Mouse (Mus musculus): ENCODE data around the gene Olfr17. TPM values are rescaled to one million over a fixed set of nuclear protein-coding genes. Genes with fewer than 3 reads are reported as not detected.
"Not testable (repeated sequence)": the region's sequence is repeated elsewhere in the genome, so short reads cannot be mapped to it uniquely, and the experiment has no call there.

Olfr17 gene
- not detected in 2 replicates for polyA plus RNA-seq (2016; fragmentation: Nextera tagmentation; extraction: Ambion mirVana)

DNA sequence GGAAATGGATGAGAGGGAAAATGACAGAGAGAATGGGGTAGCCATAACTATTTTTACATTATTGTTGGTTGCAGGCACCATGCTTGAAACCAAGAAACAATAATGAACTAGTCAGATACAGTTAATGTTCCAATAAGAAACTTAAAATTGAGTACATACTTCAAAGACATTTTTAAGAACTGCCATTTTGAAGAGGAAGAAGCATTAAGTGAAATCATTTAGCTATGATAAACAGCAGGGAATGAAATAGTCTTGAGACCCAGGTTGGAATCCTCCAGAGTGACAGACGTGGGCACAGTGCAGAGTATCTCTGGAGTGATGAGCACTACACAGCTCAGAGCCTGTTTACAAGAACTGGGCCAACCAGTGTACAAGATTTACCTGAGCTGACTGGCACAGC, at the start of gene Olfr17:
Gene Olfr17, plus strand, starts transcription at position 301 of the 400 bp plus-strand sequence.
- no peak for ATAC-seq (ENCODE audit: low FRiP score)
- 72% methylated on average over 1 of the region's 1 CpGs for WGBS
- H3K27ac ChIP-seq: no peak within 1 kb of the TSS

DNA sequence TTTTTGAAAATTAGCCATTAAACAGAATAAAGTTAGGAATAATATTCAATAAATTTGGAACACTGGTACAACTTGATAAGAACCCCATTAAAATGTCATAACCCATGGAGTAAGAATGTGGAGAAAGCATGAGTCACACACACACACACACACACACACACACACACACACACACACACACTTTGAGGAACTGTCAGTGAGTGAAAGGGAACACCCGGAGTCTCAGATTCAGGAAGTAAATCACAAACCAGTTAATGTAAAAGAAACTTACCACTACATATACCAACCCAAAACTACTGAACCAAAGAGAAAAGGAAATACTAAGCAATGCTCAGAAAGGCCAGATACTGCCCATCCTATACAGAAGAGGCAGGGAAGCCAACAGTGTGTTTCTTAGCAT, 48.6 kb upstream of the Olfr17 start:
- H3K9me3 ChIP-seq (replicated peaks): no peaks in the 10 kb centered on the region
- ATAC-seq (ENCODE audit: low FRiP score): no peak
- H3K27me3 ChIP-seq: no peaks in the 10 kb centered on the region
- H3K9ac ChIP-seq: no peak overlapping the region
- WGBS: 94% methylated on average over 1 of the region's 1 CpGs
- no peaks in the 10 kb centered on the region for H3K36me3 ChIP-seq
- no peak overlapping the region for H3K4me3 ChIP-seq
- no peak overlapping the region for H3K27ac ChIP-seq
- H3K4me2 ChIP-seq (replicated peaks): no peak overlapping the region
- H3K4me1 ChIP-seq: no peaks in the 10 kb centered on the region

More for the DNA sequence above, at the start of gene Olfr17:
- H3K9ac ChIP-seq: no peak within 1 kb of the TSS
- no peaks in the 10 kb centered on the region for H3K9me3 ChIP-seq (replicated peaks)
- no peaks in the 10 kb centered on the region for H3K36me3 ChIP-seq
- no peaks in the 10 kb centered on the region for H3K4me1 ChIP-seq
- H3K4me2 ChIP-seq (replicated peaks): no peak within 1 kb of the TSS
- H3K27me3 ChIP-seq: no peaks in the 10 kb centered on the region
- no peak within 1 kb of the TSS for H3K4me3 ChIP-seq

DNA sequence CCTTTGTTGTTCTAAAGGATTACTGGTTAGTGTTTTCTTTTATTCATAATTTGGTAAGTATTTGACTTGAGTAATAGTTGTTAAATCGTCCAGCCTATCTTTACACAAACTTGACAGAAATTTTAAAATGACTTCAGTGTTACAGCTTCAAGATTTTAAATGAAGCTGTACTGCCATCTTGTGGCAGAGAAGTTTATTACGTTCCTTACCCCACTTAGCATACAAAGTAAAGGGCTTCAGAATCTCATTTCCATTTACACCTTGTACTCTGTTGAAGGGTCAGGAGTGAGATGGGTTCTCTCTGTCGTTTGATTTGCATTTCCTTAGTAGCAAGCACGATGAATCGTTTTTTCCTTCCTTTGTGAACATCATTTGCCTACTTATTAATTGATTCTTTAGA, 47.2 kb upstream of the Olfr17 start:
- 4% methylated on average over 5 of the region's 5 CpGs for WGBS
- peak; percentile 43; the same call in 1 of the 2 replicates for ATAC-seq (ENCODE audit: low FRiP score)

DNA sequence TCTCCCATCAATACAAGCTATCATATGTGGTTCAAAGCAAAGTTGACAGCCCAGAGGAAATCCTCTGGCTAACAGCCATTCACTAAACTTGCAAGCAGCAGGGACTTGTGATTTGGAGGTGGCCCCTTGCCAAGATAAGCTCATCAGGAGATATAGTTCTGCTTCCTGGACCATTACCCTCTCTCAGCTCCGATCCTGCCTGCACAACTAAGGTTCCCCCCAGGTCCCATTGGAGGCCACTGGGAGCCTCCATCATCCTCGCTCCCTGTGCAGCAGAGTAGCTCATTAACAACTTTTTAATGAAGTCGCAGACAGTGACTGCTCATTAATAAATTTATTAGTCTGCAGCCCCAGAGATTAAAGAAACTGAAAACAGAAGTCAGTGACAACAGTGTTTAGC, 45.4 kb upstream of the Olfr17 start:
- Histone ChIP-seq H3K9ac (no peak overlapping the region), H3K36me3 (no peaks in the 10 kb centered on the region), H3K9me3 (replicated peaks) (no peaks in the 10 kb centered on the region), H3K4me3 (no peak overlapping the region), H3K27me3 (no peaks in the 10 kb centered on the region), H3K4me2 (replicated peaks) (no peak overlapping the region), H3K4me1 (no peaks in the 10 kb centered on the region), H3K27ac (no peak overlapping the region)
- ATAC-seq (ENCODE audit: low FRiP score): no peak
- WGBS: 59% methylated on average over 3 of the region's 3 CpGs

More for the DNA sequence above, 47.2 kb upstream of the Olfr17 start:
- H3K4me3 ChIP-seq: no peak overlapping the region
- H3K9ac ChIP-seq: no peak overlapping the region
- H3K4me1 ChIP-seq: no peaks in the 10 kb centered on the region
- H3K36me3 ChIP-seq: no peaks in the 10 kb centered on the region
- H3K4me2 ChIP-seq (replicated peaks): no peak overlapping the region
- no peak overlapping the region for H3K27ac ChIP-seq
- no peaks in the 10 kb centered on the region for H3K27me3 ChIP-seq
- no peaks in the 10 kb centered on the region for H3K9me3 ChIP-seq (replicated peaks)

DNA sequence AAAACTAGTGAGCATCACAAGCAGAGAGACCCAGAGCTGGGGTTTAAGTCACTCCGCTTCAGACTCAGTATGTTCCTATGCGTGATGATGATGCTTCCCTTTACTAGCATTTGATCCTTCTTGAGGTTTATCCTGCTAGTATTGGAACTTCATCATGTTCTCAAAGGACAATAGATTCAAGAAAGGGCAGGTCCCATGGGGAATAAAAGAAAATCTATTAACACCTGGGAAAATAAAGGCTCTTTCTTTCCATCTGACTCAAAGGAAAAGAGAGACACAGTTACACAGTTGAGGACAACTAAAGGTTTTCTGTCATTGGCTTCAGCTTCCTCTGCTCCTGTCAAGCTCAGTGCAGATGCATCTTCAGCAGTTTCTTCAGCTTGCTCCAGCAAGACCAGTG, 22.3 kb upstream of the Olfr17 start, which contains the start of gene Olfr714:
Gene Olfr714, plus strand, starts transcription at position 301 of the 400 bp plus-strand sequence.
- ATAC-seq (ENCODE audit: low FRiP score): no peak
- Histone ChIP-seq H3K36me3 (no peaks in the 10 kb centered on the region), H3K4me3 (no peak within 1 kb of the TSS), H3K4me2 (replicated peaks) (no peak within 1 kb of the TSS), H3K27me3 (no peaks in the 10 kb centered on the region), H3K9me3 (replicated peaks) (no peaks in the 10 kb centered on the region), H3K9ac (no peak within 1 kb of the TSS), H3K4me1 (no peaks in the 10 kb centered on the region), H3K27ac (no peak within 1 kb of the TSS)
- WGBS: 84% methylated on average over 2 of the region's 2 CpGs

DNA sequence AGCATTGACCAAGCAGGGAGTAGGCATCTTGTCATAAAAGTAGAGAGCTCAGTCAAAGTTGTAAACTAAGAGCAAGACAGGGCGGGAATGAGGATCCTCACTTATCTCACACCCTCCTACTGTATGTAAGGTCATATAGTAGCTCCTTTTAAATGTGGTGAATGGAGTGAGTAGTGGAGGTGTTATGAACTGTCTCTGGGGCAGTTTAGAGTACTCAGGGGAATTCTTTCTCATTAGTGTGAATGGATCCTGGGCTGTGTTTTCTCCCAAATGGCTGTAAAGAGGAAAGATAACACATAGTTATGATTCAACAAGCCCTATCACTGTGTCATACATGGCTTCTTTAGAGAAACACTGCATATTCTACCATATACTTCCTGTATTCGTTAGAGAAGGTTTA, 17.2 kb downstream of the Olfr17 start, which contains the start of gene Olfr715b:
Gene Olfr715b, minus strand, starts transcription at position 101 of the 400 bp plus-strand sequence.
- H3K4me2 ChIP-seq (replicated peaks); H3K4me1 ChIP-seq; ATAC-seq (ENCODE audit: low FRiP score); H3K27ac ChIP-seq; H3K36me3 ChIP-seq; H3K9ac ChIP-seq; H3K9me3 ChIP-seq (replicated peaks); H3K27me3 ChIP-seq; H3K4me3 ChIP-seq: not testable (repeated sequence)
- 83% methylated on average over 2 of the region's 2 CpGs for WGBS

DNA sequence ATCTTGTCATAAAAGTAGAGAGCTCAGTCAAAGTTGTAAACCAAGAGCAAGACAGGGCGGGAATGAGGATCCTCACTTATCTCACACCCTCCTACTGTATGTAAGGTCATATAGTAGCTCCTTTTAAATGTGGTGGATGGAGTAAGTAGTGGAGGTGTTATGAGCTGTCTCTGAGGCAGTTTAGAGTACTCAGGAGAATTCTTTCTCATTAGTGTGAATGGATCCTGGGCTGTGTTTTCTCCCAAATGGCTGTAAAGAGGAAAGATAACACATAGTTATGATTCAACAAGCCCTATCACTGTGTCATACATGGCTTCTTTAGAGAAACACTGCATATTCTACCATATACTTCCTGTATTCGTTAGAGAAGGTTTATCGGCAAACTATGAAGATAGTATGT, 38.0 kb downstream of the Olfr17 start, which contains the start of gene Olfr715:
Gene Olfr715, minus strand, starts transcription at position 101 of the 400 bp plus-strand sequence.
- 91% methylated on average over 3 of the region's 3 CpGs for WGBS
- H3K27ac ChIP-seq; H3K4me1 ChIP-seq; H3K4me2 ChIP-seq (replicated peaks); H3K4me3 ChIP-seq; H3K9me3 ChIP-seq (replicated peaks); ATAC-seq (ENCODE audit: low FRiP score); H3K9ac ChIP-seq; H3K36me3 ChIP-seq; H3K27me3 ChIP-seq: not testable (repeated sequence)

DNA sequence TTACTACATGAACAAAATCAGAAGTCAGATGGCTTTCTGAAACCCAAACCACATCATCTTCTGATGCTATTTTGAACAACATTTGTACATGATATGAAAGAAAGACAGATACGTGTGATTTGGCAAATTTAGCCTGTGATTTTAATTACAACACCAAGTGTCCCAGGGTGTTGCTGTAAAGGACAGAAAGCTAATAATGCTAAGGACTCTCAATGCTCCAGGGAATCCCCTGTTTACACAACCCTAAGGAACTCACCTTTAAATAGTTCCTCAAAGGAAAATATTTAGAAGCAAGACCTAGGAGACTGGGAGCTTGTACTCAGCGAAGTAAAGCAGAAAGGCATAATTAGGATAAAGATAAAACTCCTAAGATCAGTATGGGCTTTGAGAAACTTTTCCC, 45.0 kb downstream of the Olfr17 start, which contains the start of gene Olfr716:
Gene Olfr716, plus strand, starts transcription at position 301 of the 400 bp plus-strand sequence.
- 77% methylated on average over 2 of the region's 2 CpGs for WGBS
- not testable (repeated sequence) for H3K4me3 ChIP-seq, H3K27me3 ChIP-seq

More for the DNA sequence above, 45.0 kb downstream of the Olfr17 start, which contains the start of gene Olfr716:
- not testable (repeated sequence) for H3K9me3 ChIP-seq (replicated peaks); H3K27ac ChIP-seq; H3K4me1 ChIP-seq; H3K4me2 ChIP-seq (replicated peaks); H3K36me3 ChIP-seq; ATAC-seq (ENCODE audit: low FRiP score); H3K9ac ChIP-seq

Other genes with a start within 250 kb of the Olfr17 start
- gene Olfr703, start 249.9 kb upstream of the Olfr17 start, polyA plus RNA-seq (2016; fragmentation: Nextera tagmentation; extraction: Ambion mirVana): not detected in 2 replicates
- not detected in 2 replicates for gene Olfr704, start 230.0 kb upstream of the Olfr17 start, polyA plus RNA-seq (2016; fragmentation: Nextera tagmentation; extraction: Ambion mirVana)
- not detected in 2 replicates for gene Olfr705, start 216.3 kb upstream of the Olfr17 start, polyA plus RNA-seq (2016; fragmentation: Nextera tagmentation; extraction: Ambion mirVana)
- not detected in 2 replicates for gene Olfr706, start 205.1 kb upstream of the Olfr17 start, polyA plus RNA-seq (2016; fragmentation: Nextera tagmentation; extraction: Ambion mirVana)
- not detected in 2 replicates for gene Olfr707, start 192.0 kb upstream of the Olfr17 start, polyA plus RNA-seq (2016; fragmentation: Nextera tagmentation; extraction: Ambion mirVana)
- not detected in 2 replicates for gene Olfr1532-ps1, start 185.2 kb upstream of the Olfr17 start, polyA plus RNA-seq (2016; fragmentation: Nextera tagmentation; extraction: Ambion mirVana)
- gene Olfr709-ps1, start 161.0 kb upstream of the Olfr17 start, polyA plus RNA-seq (2016; fragmentation: Nextera tagmentation; extraction: Ambion mirVana): not detected in 2 replicates
- not detected in 2 replicates for gene Olfr710, start 144.9 kb upstream of the Olfr17 start, polyA plus RNA-seq (2016; fragmentation: Nextera tagmentation; extraction: Ambion mirVana)
- gene Olfr6, start 129.3 kb upstream of the Olfr17 start, polyA plus RNA-seq (2016; fragmentation: Nextera tagmentation; extraction: Ambion mirVana): not detected in 2 replicates
- gene Olfr711, start 117.8 kb upstream of the Olfr17 start, polyA plus RNA-seq (2016; fragmentation: Nextera tagmentation; extraction: Ambion mirVana): not detected in 2 replicates
- not detected in 2 replicates for gene Olfr2, start 87.1 kb upstream of the Olfr17 start, polyA plus RNA-seq (2016; fragmentation: Nextera tagmentation; extraction: Ambion mirVana)
- gene Olfr713, start 62.0 kb upstream of the Olfr17 start, polyA plus RNA-seq (2016; fragmentation: Nextera tagmentation; extraction: Ambion mirVana): not detected in 2 replicates
- gene Olfr714, start 22.2 kb upstream of the Olfr17 start, polyA plus RNA-seq (2016; fragmentation: Nextera tagmentation; extraction: Ambion mirVana): not detected in 2 replicates
- not detected in 2 replicates for gene Olfr715b, start 17.1 kb downstream of the Olfr17 start, polyA plus RNA-seq (2016; fragmentation: Nextera tagmentation; extraction: Ambion mirVana)
- not detected in 2 replicates for gene Olfr715, start 37.9 kb downstream of the Olfr17 start, polyA plus RNA-seq (2016; fragmentation: Nextera tagmentation; extraction: Ambion mirVana)
- not detected in 2 replicates for gene Olfr716, start 45.1 kb downstream of the Olfr17 start, polyA plus RNA-seq (2016; fragmentation: Nextera tagmentation; extraction: Ambion mirVana)
- not detected in 2 replicates for gene Nlrp14, start 73.8 kb downstream of the Olfr17 start, polyA plus RNA-seq (2016; fragmentation: Nextera tagmentation; extraction: Ambion mirVana)
- not detected in 2 replicates for gene Rbmxl2, start 116.2 kb downstream of the Olfr17 start, polyA plus RNA-seq (2016; fragmentation: Nextera tagmentation; extraction: Ambion mirVana)

Data from hindbrain, embryonic 12.5 days (tissue).